In the genomic region with DNA sequence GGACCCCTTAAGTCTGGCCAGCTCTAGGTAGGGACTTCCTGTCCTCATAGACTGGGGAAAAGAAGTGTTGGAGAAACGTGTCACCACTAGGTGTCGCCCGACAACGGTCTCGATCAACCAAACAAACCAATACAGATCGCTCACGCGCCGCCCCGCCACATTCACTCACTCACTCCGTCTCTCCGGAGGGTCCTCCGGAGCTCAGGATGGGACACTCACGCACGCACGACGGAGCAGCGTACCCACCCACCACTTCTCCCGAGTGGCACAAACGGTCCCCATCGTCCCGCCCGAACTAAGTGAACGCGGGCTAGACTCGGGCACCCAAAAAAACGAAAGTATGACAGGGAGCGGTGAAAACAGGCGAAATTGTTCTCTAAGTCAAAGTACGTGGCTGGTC, we compare ENCODE assay signal across 8 mouse cellular contexts.
DNase-seq lines count a peak whose midpoint lies in the region; ATAC-seq and TF ChIP-seq lines count a peak whose summit lies in the region.

No protein-coding gene starts in this region.

- DNase-seq in liver = peak; percentile 100
- peak; percentile 99 for DNase-seq in adrenal gland, postnatal 25 days
- DNase-seq in fat pad, adult 2 months (ENCODE audit: extremely low read depth, low read depth, low spot score) = peak; percentile 91
- peak; percentile 96 for DNase-seq in kidney, adult 9 months
- DNase-seq in limb, embryonic 14.5 days (ENCODE audit: low spot score) = peak; percentile 100
- peak; percentile 96 to 99 for DNase-seq in right cerebral cortex, postnatal 10 days (ENCODE audit: low spot score in 2 of 2)
- peak; percentile 100 for DNase-seq in urinary bladder, postnatal 25 days (ENCODE audit: low spot score)

- H3K9me3 ChIP-seq in liver, embryonic 12.5 days (replicated peaks) = no peaks in the 10 kb centered on the region
- no peaks in the 10 kb centered on the region for H3K9me3 ChIP-seq in limb, embryonic 14.5 days (ENCODE audit: control insufficient read depth, low read length)

- no peak overlapping the region for H3K4me2 ChIP-seq in liver, embryonic 12.5 days
- no peak overlapping the region for H3K4me2 ChIP-seq in limb, embryonic 14.5 days (replicated peaks; ENCODE audit: low read depth, low read length, severe bottlenecking)

- ATAC-seq in liver, embryonic 12.5 days = no peak
- no peak for ATAC-seq in limb, embryonic 14.5 days (ENCODE audit: low FRiP score, low read depth)

- no peaks in the 10 kb centered on the region for H3K36me3 ChIP-seq in liver, embryonic 12.5 days
- H3K36me3 ChIP-seq in limb, embryonic 14.5 days (ENCODE audit: control insufficient read depth, insufficient read depth, low read length) = no peaks in the 10 kb centered on the region

- no peaks in the 10 kb centered on the region for H3K4me1 ChIP-seq in liver, embryonic 12.5 days
- no peaks in the 10 kb centered on the region for H3K4me1 ChIP-seq in limb, embryonic 14.5 days (ENCODE audit: control insufficient read depth, insufficient read depth, low read length)

- 2% methylated on average over 30 of the region's 30 CpGs for WGBS in liver, embryonic 12.5 days (ENCODE audit: insufficient replicate concordance)
- WGBS in limb, embryonic 14.5 days = 5% methylated on average over 30 of the region's 30 CpGs

- TF ChIP-seq POLR2A in limb, embryonic 14.5 days (IDR thresholded peaks at IDR 0.05; ENCODE audit: borderline replicate concordance, extremely low read depth, insufficient read depth, insufficient read length) = no peak

- H3K27ac ChIP-seq in liver, embryonic 12.5 days = no peak overlapping the region
- no peak overlapping the region for H3K27ac ChIP-seq in limb, embryonic 14.5 days (replicated peaks; ENCODE audit: low read depth, low read length)

- no peaks in the 10 kb centered on the region for H3K27me3 ChIP-seq in liver, embryonic 12.5 days (replicated peaks)
- no peaks in the 10 kb centered on the region for H3K27me3 ChIP-seq in limb, embryonic 14.5 days (ENCODE audit: control insufficient read depth, insufficient read depth, low read length)

- no peak overlapping the region for H3K4me3 ChIP-seq in liver, embryonic 12.5 days
- H3K4me3 ChIP-seq in limb, embryonic 14.5 days (replicated peaks; ENCODE audit: low read length) = no peak overlapping the region

- no peak overlapping the region for H3K9ac ChIP-seq in liver, embryonic 12.5 days
- no peak overlapping the region for H3K9ac ChIP-seq in limb, embryonic 14.5 days (ENCODE audit: low read depth, low read length, severe bottlenecking)
